ENCODE assay signal across 21 mouse cellular contexts in the genomic region with DNA sequence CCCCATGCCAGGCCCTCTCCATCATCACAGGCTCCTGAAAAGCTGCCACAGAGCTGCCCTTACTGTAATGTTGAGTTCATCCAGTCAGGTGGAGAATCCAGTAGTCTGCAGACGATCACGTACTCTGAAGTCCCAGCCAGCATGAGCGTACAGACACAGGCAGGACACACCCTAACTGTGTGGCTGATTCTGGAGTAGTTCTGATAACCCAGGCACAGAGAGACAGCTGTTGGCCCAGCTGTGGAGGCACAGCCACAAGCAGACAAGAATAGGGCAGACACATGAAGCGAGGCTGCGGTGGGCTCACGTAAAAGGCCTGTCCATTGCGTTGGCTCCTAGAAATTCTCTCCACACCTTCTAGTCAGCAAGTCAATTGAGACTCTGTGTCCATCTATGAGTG. TPM values are rescaled to one million over a fixed set of nuclear protein-coding genes. Genes with fewer than 3 reads are reported as not detected.
A peak's percentile ranks its signal among the peaks of the same experiment; 100 is the strongest.
DNase-seq lines count a peak whose midpoint lies in the region; ATAC-seq and TF ChIP-seq lines count a peak whose summit lies in the region.
"Had no signal": no experiment of that assay in that cellular context is flagged by ENCODE, and none has a peak within 500 bp of the region (broad histone marks: within the 10 kb centered on the region; RNA-seq: fewer than 3 reads in every experiment).

No protein-coding gene starts in this region.

- TF ChIP-seq EP300 in stomach, postnatal 0 days (optimal IDR thresholded peaks at IDR 0.05), result no peak
- peak; percentile 79 for TF ChIP-seq EP300 in liver, embryonic 14.5 days (IDR thresholded peaks at IDR 0.05; ENCODE audit: low read depth)

- peak; percentile 8 to 11 for DNase-seq in heart, adult 9 months (ENCODE audit: low spot score in 2 of 2)
- no peak for DNase-seq in heart, postnatal 4 days
- no peak for DNase-seq in stomach, postnatal 0 days (ENCODE audit: low spot score)
- peak; percentile 63 to 71 (median 64) for DNase-seq in liver, embryonic 14.5 days (ENCODE audit: low read depth in 3 of 3, low spot score in 3 of 3)
- no peak for DNase-seq in adrenal gland, postnatal 36 days
- no peak for DNase-seq in gastrocnemius, postnatal 14 days
- DNase-seq: cerebellum, adult 9-11 months; gastrocnemius, postnatal 36 days; kidney, adult 11 months; kidney, postnatal 14 days; lung, postnatal 14 days; spleen, adult 18-20 months; thymus, postnatal 14 days had no signal

- peak; percentile 87; the same call in 1 of the 2 replicates for ATAC-seq in stomach, embryonic 15.5 days (ENCODE audit: insufficient read depth, low FRiP score, low read depth)
- no peak for ATAC-seq in stomach, postnatal 0 days (ENCODE audit: low FRiP score, low TSS enrichment)
- peak; percentile 100 for ATAC-seq in liver, embryonic 14.5 days (ENCODE audit: insufficient read depth)
- ATAC-seq in stomach, embryonic 16.5 days (ENCODE audit: insufficient read depth, low FRiP score), result peak; percentile 33; the same call in 1 of the 2 replicates
- ATAC-seq: forebrain, embryonic 14.5 days; hindbrain, embryonic 16.5 days had no signal

- intact Hi-C loops in gastrocnemius, postnatal 14 days (cut with DNase I; ENCODE audit: low total_unique reads), result no loop called here

- no peaks in the 10 kb centered on the region for H3K36me3 ChIP-seq in stomach, embryonic 15.5 days
- H3K36me3 ChIP-seq in stomach, postnatal 0 days (ENCODE audit: control insufficient read depth, insufficient read depth, low read length), result no peaks in the 10 kb centered on the region
- H3K36me3 ChIP-seq in liver, embryonic 14.5 days (replicated peaks; ENCODE audit: control insufficient read depth, insufficient read depth, low read depth), result no peaks in the 10 kb centered on the region
- no peaks in the 10 kb centered on the region for H3K36me3 ChIP-seq in stomach, embryonic 16.5 days (ENCODE audit: control insufficient read depth, insufficient read depth, low read length)
- H3K36me3 ChIP-seq: heart, embryonic 13.5 days had no signal

- H3K27me3 ChIP-seq in stomach, embryonic 15.5 days (replicated peaks), result no peaks in the 10 kb centered on the region
- no peaks in the 10 kb centered on the region for H3K27me3 ChIP-seq in stomach, postnatal 0 days (ENCODE audit: control insufficient read depth, insufficient read depth, low read length)
- no peaks in the 10 kb centered on the region for H3K27me3 ChIP-seq in liver, embryonic 14.5 days (ENCODE audit: control insufficient read depth, insufficient read depth, low read length)
- no peaks in the 10 kb centered on the region for H3K27me3 ChIP-seq in stomach, embryonic 16.5 days (ENCODE audit: control insufficient read depth, insufficient read depth, low read length)

- 83% methylated on average over 7 of the region's 7 CpGs for WGBS in stomach, embryonic 15.5 days
- WGBS in stomach, postnatal 0 days, result 86% methylated on average over 7 of the region's 7 CpGs
- 20% methylated on average over 7 of the region's 7 CpGs for WGBS in liver, embryonic 14.5 days (ENCODE audit: insufficient replicate concordance)
- 85% methylated on average over 7 of the region's 7 CpGs for WGBS in stomach, embryonic 16.5 days

- H3K9me3 ChIP-seq in stomach, embryonic 15.5 days, result no peaks in the 10 kb centered on the region
- no peaks in the 10 kb centered on the region for H3K9me3 ChIP-seq in stomach, postnatal 0 days (ENCODE audit: control insufficient read depth, low read length)
- H3K9me3 ChIP-seq in liver, embryonic 14.5 days (ENCODE audit: control insufficient read depth, low read length), result no peaks in the 10 kb centered on the region
- no peaks in the 10 kb centered on the region for H3K9me3 ChIP-seq in stomach, embryonic 16.5 days (replicated peaks; ENCODE audit: control insufficient read depth, low read length)
- H3K9me3 ChIP-seq: heart, embryonic 13.5 days had no signal

- H3K4me1 ChIP-seq in stomach, embryonic 15.5 days, result no peaks in the 10 kb centered on the region
- H3K4me1 ChIP-seq in stomach, postnatal 0 days (replicated peaks; ENCODE audit: control insufficient read depth, insufficient read depth), result no peaks in the 10 kb centered on the region
- H3K4me1 ChIP-seq in liver, embryonic 14.5 days (replicated peaks; ENCODE audit: control insufficient read depth in 2 of 2, insufficient read depth in 2 of 2, low read length in 1 of 2), result peaks cover 9 to 14% of the 10 kb centered on the region in 2 experiments; a peak in 3 of 4 replicates
- 0 out of 2 replicates have a peak, but pooled peaks cover 3% of the 10 kb centered on the region for H3K4me1 ChIP-seq in stomach, embryonic 16.5 days (ENCODE audit: control insufficient read depth, insufficient read depth, low read length)

- no peak overlapping the region for H3K27ac ChIP-seq in stomach, embryonic 15.5 days
- no peak overlapping the region for H3K27ac ChIP-seq in stomach, postnatal 0 days (replicated peaks)
- H3K27ac ChIP-seq in liver, embryonic 14.5 days, result no peak overlapping the region
- no peak overlapping the region for H3K27ac ChIP-seq in stomach, embryonic 16.5 days (ENCODE audit: low read length)
- H3K27ac ChIP-seq: heart, embryonic 13.5 days had no signal

- H3K9ac ChIP-seq in stomach, embryonic 15.5 days, result no peak overlapping the region
- H3K9ac ChIP-seq in stomach, postnatal 0 days (ENCODE audit: low read length), result no peak overlapping the region
- H3K9ac ChIP-seq in liver, embryonic 14.5 days (replicated peaks), result no peak overlapping the region
- H3K9ac ChIP-seq in stomach, embryonic 16.5 days (ENCODE audit: low read length), result no peak overlapping the region
- H3K9ac ChIP-seq: heart, embryonic 13.5 days had no signal

- TF ChIP-seq CTCF in stomach, postnatal 0 days (IDR thresholded peaks at IDR 0.05; ENCODE audit: low read depth), result no peak
- no peak for TF ChIP-seq CTCF in liver, embryonic 14.5 days (IDR thresholded peaks at IDR 0.05; ENCODE audit: low read depth)

- no peak overlapping the region for H3K4me2 ChIP-seq in stomach, embryonic 15.5 days
- H3K4me2 ChIP-seq in stomach, postnatal 0 days (replicated peaks; ENCODE audit: low read depth), result no peak overlapping the region
- peak overlapping the region; percentile 28 for H3K4me2 ChIP-seq in liver, embryonic 14.5 days (ENCODE audit: low read depth)
- H3K4me2 ChIP-seq in stomach, embryonic 16.5 days (ENCODE audit: low read depth, low read length), result no peak overlapping the region
- H3K4me2 ChIP-seq: heart, embryonic 13.5 days; midbrain, embryonic 11.5 days had no signal

- H3K4me3 ChIP-seq in stomach, embryonic 15.5 days (replicated peaks), result no peak overlapping the region
- H3K4me3 ChIP-seq in stomach, postnatal 0 days (ENCODE audit: low read depth, low read length), result no peak overlapping the region
- no peak overlapping the region for H3K4me3 ChIP-seq in liver, embryonic 14.5 days (ENCODE audit: insufficient read depth in 1 of 2, low read depth in 2 of 2, low read length in 2 of 2)
- H3K4me3 ChIP-seq in stomach, embryonic 16.5 days (replicated peaks; ENCODE audit: low read length), result no peak overlapping the region
- H3K4me3 ChIP-seq: erythroblast, embryonic 14.5 days; heart, embryonic 13.5 days had no signal

RNA-seq across cellular contexts. Expression of a gene that starts 50.7 kb away (rescaled TPM):
- total RNA-seq in heart, postnatal 4 days (2021), result 1 to 10 TPM; 1.6 to 2.6 TPM
- polyA plus RNA-seq in stomach, embryonic 15.5 days (2015; fragmentation: Nextera tagmentation; extraction: Ambion mirVana), result 0.36 and 0.42 TPM in 2 replicates
- polyA plus RNA-seq in stomach, postnatal 0 days (2015; fragmentation: Nextera tagmentation; extraction: Ambion mirVana), result 0.36 and 0.42 TPM in 2 replicates
- 0.02 and 0.10 TPM in 2 replicates for polyA plus RNA-seq in liver, embryonic 14.5 days (2012; rRNA removed)
- 0.10 and 0.11 TPM in 2 replicates for polyA plus RNA-seq in liver, embryonic 14.5 days (2014; fragmentation: Nextera tagmentation; extraction: Ambion mirVana)
- polyA plus RNA-seq in stomach, embryonic 16.5 days (2015; fragmentation: Nextera tagmentation; extraction: Ambion mirVana), result 0.47 and 0.63 TPM in 2 replicates
- 1 to 10 TPM; 2.9 to 4.5 TPM for total RNA-seq in adrenal gland, postnatal 36 days (2021)
- 1 to 10 TPM; 1.4 to 1.9 TPM for total RNA-seq in gastrocnemius, postnatal 14 days (2021)
- total RNA-seq: hematopoietic stem cell, adult 5-6 weeks had no signal

RNA-seq across cellular contexts. Expression of a gene that starts 50.8 kb away (rescaled TPM):
- 1 to 10 TPM; 4.1 to 5.0 TPM for total RNA-seq in heart, postnatal 4 days (2021)
- 0.64 and 0.66 TPM in 2 replicates for polyA plus RNA-seq in stomach, embryonic 15.5 days (2015; fragmentation: Nextera tagmentation; extraction: Ambion mirVana)
- polyA plus RNA-seq in stomach, postnatal 0 days (2015; fragmentation: Nextera tagmentation; extraction: Ambion mirVana), result 0.31 and 0.61 TPM in 2 replicates
- 0.02 and 0.03 TPM in 2 replicates for polyA plus RNA-seq in liver, embryonic 14.5 days (2012; rRNA removed)
- 0.01 and 0.08 TPM in 2 replicates for polyA plus RNA-seq in liver, embryonic 14.5 days (2014; fragmentation: Nextera tagmentation; extraction: Ambion mirVana)
- 0.61 and 0.67 TPM in 2 replicates for polyA plus RNA-seq in stomach, embryonic 16.5 days (2015; fragmentation: Nextera tagmentation; extraction: Ambion mirVana)
- 1 to 10 TPM; 7.0 to 8.6 TPM for total RNA-seq in adrenal gland, postnatal 36 days (2021)
- total RNA-seq in gastrocnemius, postnatal 14 days (2021), result 1 to 10 TPM; 2.1 to 2.6 TPM
- total RNA-seq: hematopoietic stem cell, adult 5-6 weeks had no signal
- polyA plus RNA-seq: erythroblast, embryonic 14.5 days had no signal

Comparison
In these comparisons a context has a peak if more than half of its experiments do, and no peak if none do; other contexts are left out.
1. DNase-seq: peak in heart, adult 9 months (2 of 2) and liver, embryonic 14.5 days (3 of 3); none in heart, postnatal 4 days (single experiment), stomach, postnatal 0 days (single experiment), adrenal gland, postnatal 36 days (0 of 2) and gastrocnemius, postnatal 14 days (single experiment).